Mouse (Mus musculus): ENCODE measurements around the gene Wnt5a.

The Wnt5a gene

GRCm38 (mm10) chr14:28509441-28510340 is 5.1 kb downstream of the Wnt5a start:
- CTCF ChIA-PET, result no interaction called here

- CTCF ChIA-PET, result no interaction called here
These were observed 5.9 kb downstream of the Wnt5a start for GRCm38 (mm10) chr14:28510341-28511028.

GRCm38 (mm10) chr14:28511029-28511651 is 6.6 kb downstream of the Wnt5a start:
- CTCF ChIA-PET, result no interaction called here

- CTCF ChIA-PET, result no interaction called here
These were observed 8.4 kb downstream of the Wnt5a start for GRCm38 (mm10) chr14:28512805-28513590.

GRCm38 (mm10) chr14:28514171-28514570 is 9.6 kb downstream of the Wnt5a start:
- CTCF ChIA-PET, result no interaction called here

- CTCF ChIA-PET, result no interaction called here
These were observed 10.8 kb downstream of the Wnt5a start for GRCm38 (mm10) chr14:28515331-28515730.

- CTCF ChIA-PET, result no interaction called here
These were observed 13.3 kb downstream of the Wnt5a start for GRCm38 (mm10) chr14:28517631-28518560.

- CTCF ChIA-PET, result no interaction called here
These were observed 16.6 kb downstream of the Wnt5a start for GRCm38 (mm10) chr14:28521106-28521505.

- CTCF ChIA-PET, result no interaction called here
These were observed 18.1 kb downstream of the Wnt5a start for GRCm38 (mm10) chr14:28522611-28523010.

GRCm38 (mm10) chr14:28525566-28525965 is 21.0 kb downstream of the Wnt5a start:
- CTCF ChIA-PET, result no interaction called here

GRCm38 (mm10) chr14:28528151-28528685 is 23.7 kb downstream of the Wnt5a start:
- CTCF ChIA-PET, result no interaction called here

GRCm38 (mm10) chr14:28531531-28531930 is 27.0 kb downstream of the Wnt5a start:
- CTCF ChIA-PET, result no interaction called here

- CTCF ChIA-PET, result interaction anchor here (0.6 kb wide), 1 partner anchor 38 kb away, joined by 3 read pairs; no protein-coding TSS in a partner anchor
These were observed 28.4 kb downstream of the Wnt5a start for GRCm38 (mm10) chr14:28532943-28533342.

- CTCF ChIA-PET, result interaction anchor here (0.6 kb wide), 1 partner anchor 37 kb away, joined by 3 read pairs; no protein-coding TSS in a partner anchor
These were observed 29.3 kb downstream of the Wnt5a start for GRCm38 (mm10) chr14:28533876-28534275.

GRCm38 (mm10) chr14:28535814-28536213 is 31.3 kb downstream of the Wnt5a start:
- CTCF ChIA-PET, result no interaction called here

GRCm38 (mm10) chr14:28539577-28539976 is 35.0 kb downstream of the Wnt5a start:
- CTCF ChIA-PET, result interaction anchor here (0.5 kb wide), 1 partner anchor 1637 kb away, joined by 4 read pairs; no protein-coding TSS in a partner anchor

- CTCF ChIA-PET, result no interaction called here
These were observed 37.7 kb downstream of the Wnt5a start for GRCm38 (mm10) chr14:28542117-28542741.

- CTCF ChIA-PET, result no interaction called here
These were observed 57.3 kb downstream of the Wnt5a start for GRCm38 (mm10) chr14:28561861-28562260.

Measured in spleen, embryonic (tissue).